Mouse (Mus musculus) layer of hippocampus, adult 9-10 months (tissue): ENCODE results near the gene Zmynd19.

Experiments used
- DNase-seq: peaks from one replicate; pipeline ENCODE4 v3.0.0; 2022; ENCODE audit warnings: low spot score

The Zmynd19 gene

GRCm38 (mm10) chr2:24949421-24950188 lies at the start of gene Zmynd19:
Gene Zmynd19, plus strand, starts transcription at chr2:24949792.
- DNase-seq, result peak; percentile 81

- DNase-seq, result no peak
These were observed 48.5 kb upstream of the Zmynd19 start for GRCm38 (mm10) chr2:24901055-24901454.

GRCm38 (mm10) chr2:24902999-24903398 lies 46.6 kb upstream of the Zmynd19 start:
- no peak for DNase-seq

- no peak for DNase-seq
These were observed 44.6 kb upstream of the Zmynd19 start for GRCm38 (mm10) chr2:24904823-24905652.

GRCm38 (mm10) chr2:24905653-24906155 lies 43.9 kb upstream of the Zmynd19 start:
- no peak for DNase-seq

GRCm38 (mm10) chr2:24910481-24910880 lies 39.1 kb upstream of the Zmynd19 start:
- no peak for DNase-seq

- DNase-seq, result no peak
These were observed 37.4 kb upstream of the Zmynd19 start for GRCm38 (mm10) chr2:24912189-24912588.

GRCm38 (mm10) chr2:24912589-24912988 lies 37.0 kb upstream of the Zmynd19 start:
- no peak for DNase-seq

- no peak for DNase-seq
These were observed 34.8 kb upstream of the Zmynd19 start for GRCm38 (mm10) chr2:24914762-24915161.

GRCm38 (mm10) chr2:24918930-24919838 lies 30.4 kb upstream of the Zmynd19 start, which contains the start of gene Ehmt1:
Gene Ehmt1, minus strand, starts transcription at chr2:24919614.
- DNase-seq, result peak; percentile 80

GRCm38 (mm10) chr2:24919839-24920175 lies 29.8 kb upstream of the Zmynd19 start:
- DNase-seq, result no peak

- DNase-seq, result no peak
These were observed 26.0 kb upstream of the Zmynd19 start for GRCm38 (mm10) chr2:24923561-24923960.

GRCm38 (mm10) chr2:24925284-24925683 lies 24.3 kb upstream of the Zmynd19 start:
- no peak for DNase-seq

GRCm38 (mm10) chr2:24926345-24926964 lies 23.1 kb upstream of the Zmynd19 start:
- no peak for DNase-seq

GRCm38 (mm10) chr2:24926965-24927358 lies 22.6 kb upstream of the Zmynd19 start:
- DNase-seq, result no peak

GRCm38 (mm10) chr2:24927810-24928479 lies 21.6 kb upstream of the Zmynd19 start:
- no peak for DNase-seq

- DNase-seq, result no peak
These were observed 20.5 kb upstream of the Zmynd19 start for GRCm38 (mm10) chr2:24929119-24929518.

GRCm38 (mm10) chr2:24929593-24929992 lies 20.0 kb upstream of the Zmynd19 start:
- DNase-seq, result no peak

- no peak for DNase-seq
These were observed 15.1 kb upstream of the Zmynd19 start for GRCm38 (mm10) chr2:24934441-24934963.

GRCm38 (mm10) chr2:24935057-24935796 lies 14.4 kb upstream of the Zmynd19 start, which contains the start of gene Arrdc1:
Gene Arrdc1, minus strand, starts transcription at chr2:24935252.
- peak; percentile 68 for DNase-seq
